Mouse (Mus musculus): ENCODE measurements around the gene Chil1. TPM values are rescaled to one million over a fixed set of nuclear protein-coding genes. Genes with fewer than 3 reads are reported as not detected.

The Chil1 gene
- polyA plus RNA-seq, 1 experiment from 2014 or later: 1.4 TPM

DNA sequence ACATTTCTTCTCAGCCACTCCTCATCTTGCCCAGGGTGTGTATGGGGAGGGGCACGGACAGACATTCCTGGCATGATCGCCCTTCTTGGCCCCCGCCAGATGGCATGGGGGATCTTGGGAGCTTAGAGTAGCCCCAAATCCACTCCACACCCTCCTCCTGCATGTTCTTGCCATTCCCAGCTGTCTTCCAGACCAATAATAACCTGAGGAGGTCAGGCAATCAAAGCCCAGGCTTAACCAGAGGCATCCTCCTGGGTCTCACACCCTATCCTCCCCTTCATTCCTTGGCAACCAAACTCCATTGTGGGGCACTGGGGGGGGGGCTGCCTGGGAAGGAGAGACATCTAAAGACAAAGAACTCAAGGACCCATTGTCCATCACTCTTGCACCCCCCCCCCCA lies 21.6 kb upstream of the Chil1 start:
- Histone ChIP-seq H3K9ac (no peak overlapping the region), H3K9me3 (no peaks in the 10 kb centered on the region), H3K27me3 (no peaks in the 10 kb centered on the region), H3K4me3 (no peak overlapping the region), H3K27ac (replicated peaks) (no peak overlapping the region), H3K36me3 (no peaks in the 10 kb centered on the region), H3K4me2 (no peak overlapping the region), H3K4me1 (replicated peaks) (no peaks in the 10 kb centered on the region)
- ATAC-seq (ENCODE audit: low FRiP score, low read depth): no peak
- WGBS: 89% methylated on average over 3 of the region's 3 CpGs

DNA sequence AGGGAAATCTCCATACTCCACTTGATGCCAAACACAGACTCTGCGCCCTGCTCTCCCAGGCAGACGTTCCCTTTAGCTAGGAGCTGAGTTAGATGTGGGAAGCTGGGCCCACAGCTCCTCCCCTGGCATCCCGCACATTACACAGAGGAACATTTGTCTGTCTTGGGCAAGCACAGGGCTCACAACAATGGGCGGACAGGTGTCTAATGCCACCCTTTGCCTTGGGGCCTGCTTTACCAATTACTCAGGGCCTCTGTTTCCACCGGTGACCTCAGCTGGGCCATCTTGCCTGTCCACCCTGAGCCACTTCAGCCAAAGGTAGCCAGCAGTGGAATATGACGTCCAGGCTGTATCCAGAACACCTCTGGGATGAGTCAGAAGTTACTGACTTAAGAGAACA lies 20.6 kb upstream of the Chil1 start:
- ATAC-seq (ENCODE audit: low FRiP score, low read depth): no peak
- Histone ChIP-seq H3K4me3 (no peak overlapping the region), H3K9ac (no peak overlapping the region), H3K9me3 (no peaks in the 10 kb centered on the region), H3K27me3 (no peaks in the 10 kb centered on the region), H3K4me1 (replicated peaks) (no peaks in the 10 kb centered on the region), H3K36me3 (no peaks in the 10 kb centered on the region), H3K4me2 (no peak overlapping the region), H3K27ac (replicated peaks) (no peak overlapping the region)
- WGBS: 87% methylated on average over 6 of the region's 6 CpGs

- ATAC-seq (ENCODE audit: low FRiP score, low read depth): no peak
- no peak overlapping the region for H3K9ac ChIP-seq
- no peaks in the 10 kb centered on the region for H3K4me1 ChIP-seq (replicated peaks)
- H3K36me3 ChIP-seq: no peaks in the 10 kb centered on the region
- H3K4me2 ChIP-seq: no peak overlapping the region
- no peaks in the 10 kb centered on the region for H3K27me3 ChIP-seq
- WGBS: 86% methylated on average over 6 of the region's 6 CpGs
- H3K9me3 ChIP-seq: no peaks in the 10 kb centered on the region
- H3K4me3 ChIP-seq: no peak overlapping the region
- no peak overlapping the region for H3K27ac ChIP-seq (replicated peaks)
These were observed 19.3 kb upstream of the Chil1 start for GRCm38 (mm10) chr1:134162510-134163225.

DNA sequence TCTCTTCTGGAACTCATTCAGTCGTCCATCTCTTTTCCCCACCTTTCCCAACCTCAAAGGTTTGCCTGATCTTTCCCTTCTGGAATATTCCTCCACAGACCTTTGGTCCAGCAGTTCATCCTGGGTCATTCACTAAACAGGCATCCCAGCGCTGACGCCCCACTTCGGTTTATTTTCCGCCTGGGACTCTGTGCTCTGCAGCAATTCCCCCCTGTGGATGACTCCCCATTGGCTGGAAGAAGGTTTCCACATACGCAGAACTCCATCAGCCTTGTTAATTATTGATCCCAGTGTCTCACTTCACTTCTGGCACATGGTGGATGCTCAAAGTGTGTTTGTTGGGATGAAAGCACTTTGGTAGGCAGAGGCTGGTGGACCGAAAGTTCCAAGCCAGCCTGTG lies 18.5 kb upstream of the Chil1 start:
- ATAC-seq (ENCODE audit: low FRiP score, low read depth): no peak
- Histone ChIP-seq H3K27me3 (no peaks in the 10 kb centered on the region), H3K36me3 (no peaks in the 10 kb centered on the region), H3K4me2 (no peak overlapping the region), H3K4me3 (no peak overlapping the region), H3K27ac (replicated peaks) (no peak overlapping the region), H3K9me3 (no peaks in the 10 kb centered on the region), H3K9ac (no peak overlapping the region), H3K4me1 (replicated peaks) (no peaks in the 10 kb centered on the region)
- 90% methylated on average over 7 of the region's 7 CpGs for WGBS

DNA sequence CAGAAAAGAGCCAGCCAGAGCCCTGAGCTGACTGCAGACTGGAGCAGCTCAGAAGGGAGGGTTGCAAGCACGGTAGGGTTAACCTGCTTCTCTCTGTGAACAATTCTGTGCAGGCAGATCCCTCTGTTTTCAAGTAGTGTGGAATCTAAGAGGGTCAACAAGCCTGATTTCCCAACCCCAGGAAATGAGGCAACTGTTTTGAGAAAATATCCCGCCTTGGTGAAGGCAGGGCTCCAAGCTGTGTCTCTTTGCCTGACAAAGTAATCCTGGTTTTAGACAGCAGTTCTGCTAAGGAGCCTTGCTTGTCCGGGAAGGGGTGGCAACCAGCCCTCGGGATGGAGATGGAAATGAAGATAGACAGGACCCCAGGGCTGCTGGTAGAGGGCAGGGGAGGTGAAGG lies 17.5 kb upstream of the Chil1 start:
- Histone ChIP-seq H3K36me3 (no peaks in the 10 kb centered on the region), H3K4me2 (no peak overlapping the region), H3K9me3 (no peaks in the 10 kb centered on the region), H3K4me1 (replicated peaks) (no peaks in the 10 kb centered on the region), H3K9ac (no peak overlapping the region), H3K27ac (replicated peaks) (no peak overlapping the region), H3K4me3 (no peak overlapping the region), H3K27me3 (no peaks in the 10 kb centered on the region)
- WGBS: 76% methylated on average over 4 of the region's 4 CpGs
- no peak for ATAC-seq (ENCODE audit: low FRiP score, low read depth)

- H3K4me2 ChIP-seq: no peak overlapping the region
- H3K27ac ChIP-seq (replicated peaks): no peak overlapping the region
- WGBS: 93% methylated on average over 3 of the region's 3 CpGs
- H3K4me3 ChIP-seq: no peak overlapping the region
- H3K9ac ChIP-seq: no peak overlapping the region
- no peaks in the 10 kb centered on the region for H3K36me3 ChIP-seq
- H3K9me3 ChIP-seq: no peaks in the 10 kb centered on the region
- no peak for ATAC-seq (ENCODE audit: low FRiP score, low read depth)
- no peaks in the 10 kb centered on the region for H3K4me1 ChIP-seq (replicated peaks)
- no peaks in the 10 kb centered on the region for H3K27me3 ChIP-seq
These were observed 15.4 kb upstream of the Chil1 start for GRCm38 (mm10) chr1:134166547-134166946.

DNA sequence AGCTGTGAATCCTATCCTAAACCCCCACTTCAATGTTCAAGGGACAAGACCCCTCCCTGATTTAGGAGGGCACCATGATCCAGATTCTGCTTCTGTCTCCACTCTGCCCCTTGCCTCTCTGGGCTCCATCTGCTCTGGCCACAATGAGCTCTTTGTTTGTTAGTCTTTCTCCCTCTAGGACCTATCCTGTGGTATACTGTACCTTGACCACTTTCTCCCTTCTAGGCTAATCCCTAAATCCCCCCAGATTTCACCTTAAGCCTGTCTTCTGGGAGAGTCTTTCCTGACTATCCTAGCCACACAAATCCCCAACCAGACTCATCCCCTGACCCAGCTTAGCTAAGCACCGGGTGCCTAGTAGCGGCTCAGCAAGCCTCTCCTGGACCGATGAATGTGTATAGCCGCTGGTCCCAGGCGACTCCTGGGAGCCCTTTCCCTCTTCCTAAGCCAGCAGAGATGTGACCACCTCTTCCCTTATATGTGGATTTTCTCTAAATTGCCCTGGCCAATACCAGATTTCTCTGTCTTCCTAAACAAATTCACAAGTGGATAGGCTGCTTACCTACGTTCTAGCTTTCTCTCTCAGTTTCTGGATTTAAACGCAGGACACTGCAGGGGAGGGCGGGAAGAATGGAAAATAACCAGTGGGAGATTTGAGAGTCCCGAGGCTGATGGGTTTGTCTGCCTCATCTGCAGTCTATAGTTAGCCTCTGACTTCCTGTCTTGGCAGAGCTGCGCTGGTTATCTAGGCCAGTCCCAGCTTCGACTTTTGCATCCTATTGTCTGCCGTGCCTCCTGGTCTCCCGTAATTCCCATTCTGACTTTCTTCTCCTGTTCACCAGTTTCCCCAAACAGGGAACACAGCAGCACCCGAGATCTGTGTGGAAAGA lies 14.3 kb upstream of the Chil1 start:
- no peaks in the 10 kb centered on the region for H3K4me1 ChIP-seq (replicated peaks)
- H3K27me3 ChIP-seq: no peaks in the 10 kb centered on the region
- no peak overlapping the region for H3K9ac ChIP-seq
- ATAC-seq (ENCODE audit: low FRiP score, low read depth): no peak
- no peaks in the 10 kb centered on the region for H3K9me3 ChIP-seq
- no peaks in the 10 kb centered on the region for H3K36me3 ChIP-seq
- H3K4me3 ChIP-seq: no peak overlapping the region
- no peak overlapping the region for H3K27ac ChIP-seq (replicated peaks)
- H3K4me2 ChIP-seq: no peak overlapping the region
- WGBS: 57% methylated on average over 14 of the region's 14 CpGs

DNA sequence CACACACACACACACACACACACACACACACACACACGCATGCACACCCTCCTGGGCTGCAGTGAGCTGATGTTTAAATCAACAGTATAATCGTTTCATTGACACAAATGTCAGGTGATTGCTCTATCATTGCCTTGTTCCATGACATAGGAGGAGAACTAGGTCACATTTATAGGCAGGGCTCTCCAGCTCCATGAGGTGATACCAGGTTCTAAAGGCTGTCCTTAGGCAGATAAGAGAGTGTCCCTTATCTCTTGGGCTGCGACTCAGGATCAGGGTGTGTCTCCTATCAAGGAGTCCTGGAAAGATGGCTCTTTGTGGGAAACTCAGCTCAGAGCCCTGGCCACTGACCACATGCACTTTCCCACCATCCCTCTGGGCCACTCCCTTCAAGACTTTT lies 13.4 kb upstream of the Chil1 start:
- H3K9ac ChIP-seq: no peak overlapping the region
- 96% methylated on average over 3 of the region's 3 CpGs for WGBS
- ATAC-seq (ENCODE audit: low FRiP score, low read depth): no peak

GRCm38 (mm10) chr1:134168985-134169697 lies 12.8 kb upstream of the Chil1 start:
- Histone ChIP-seq H3K27me3 (no peaks in the 10 kb centered on the region), H3K36me3 (no peaks in the 10 kb centered on the region), H3K4me2 (no peak overlapping the region), H3K9me3 (no peaks in the 10 kb centered on the region), H3K27ac (replicated peaks) (no peak overlapping the region), H3K4me3 (no peak overlapping the region), H3K9ac (no peak overlapping the region), H3K4me1 (replicated peaks) (no peaks in the 10 kb centered on the region)
- WGBS: 93% methylated on average over 8 of the region's 8 CpGs
- ATAC-seq (ENCODE audit: low FRiP score, low read depth): no peak

More for the DNA sequence above, 13.4 kb upstream of the Chil1 start:
- Histone ChIP-seq H3K27me3 (no peaks in the 10 kb centered on the region), H3K9me3 (no peaks in the 10 kb centered on the region), H3K4me2 (no peak overlapping the region), H3K36me3 (no peaks in the 10 kb centered on the region), H3K4me1 (replicated peaks) (no peaks in the 10 kb centered on the region), H3K4me3 (no peak overlapping the region), H3K27ac (replicated peaks) (no peak overlapping the region)

- Histone ChIP-seq H3K9ac (no peak overlapping the region), H3K27me3 (no peaks in the 10 kb centered on the region), H3K9me3 (no peaks in the 10 kb centered on the region), H3K4me2 (no peak overlapping the region), H3K4me3 (no peak overlapping the region), H3K4me1 (replicated peaks) (no peaks in the 10 kb centered on the region), H3K36me3 (no peaks in the 10 kb centered on the region), H3K27ac (replicated peaks) (no peak overlapping the region)
- ATAC-seq (ENCODE audit: low FRiP score, low read depth): no peak
- WGBS: 59% methylated on average over 7 of the region's 7 CpGs
These were observed 8.9 kb upstream of the Chil1 start for GRCm38 (mm10) chr1:134173081-134173480.

DNA sequence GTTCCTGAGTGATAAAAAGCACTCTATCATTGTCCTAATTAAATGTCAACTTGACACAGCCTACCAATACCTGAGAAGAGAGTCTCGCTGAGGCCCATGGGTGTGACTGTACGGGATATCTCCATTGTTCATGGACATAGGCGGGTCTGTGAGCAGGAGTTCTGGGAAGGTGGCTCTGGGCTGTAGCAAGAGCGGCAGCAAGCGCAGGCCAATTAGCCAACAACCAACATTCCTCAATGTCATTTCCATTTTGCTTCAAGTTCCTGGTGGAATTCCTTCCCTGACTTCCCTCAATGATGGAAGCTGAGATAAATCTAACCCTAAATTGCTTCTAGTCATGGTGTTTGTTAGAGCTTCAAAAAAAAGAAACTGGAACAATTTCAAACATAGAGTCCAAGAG lies 4.0 kb upstream of the Chil1 start:
- H3K9me3 ChIP-seq: no peaks in the 10 kb centered on the region
- no peak overlapping the region for H3K4me3 ChIP-seq
- H3K27ac ChIP-seq (replicated peaks): no peak overlapping the region
- no peak overlapping the region for H3K4me2 ChIP-seq
- no peak for ATAC-seq (ENCODE audit: low FRiP score, low read depth)
- no peaks in the 10 kb centered on the region for H3K36me3 ChIP-seq
- no peak overlapping the region for H3K9ac ChIP-seq
- H3K27me3 ChIP-seq: no peaks in the 10 kb centered on the region
- 91% methylated on average over 5 of the region's 5 CpGs for WGBS
- 0 out of 2 replicates have a peak, but pooled peaks cover 10% of the 10 kb centered on the region for H3K4me1 ChIP-seq (replicated peaks)

DNA sequence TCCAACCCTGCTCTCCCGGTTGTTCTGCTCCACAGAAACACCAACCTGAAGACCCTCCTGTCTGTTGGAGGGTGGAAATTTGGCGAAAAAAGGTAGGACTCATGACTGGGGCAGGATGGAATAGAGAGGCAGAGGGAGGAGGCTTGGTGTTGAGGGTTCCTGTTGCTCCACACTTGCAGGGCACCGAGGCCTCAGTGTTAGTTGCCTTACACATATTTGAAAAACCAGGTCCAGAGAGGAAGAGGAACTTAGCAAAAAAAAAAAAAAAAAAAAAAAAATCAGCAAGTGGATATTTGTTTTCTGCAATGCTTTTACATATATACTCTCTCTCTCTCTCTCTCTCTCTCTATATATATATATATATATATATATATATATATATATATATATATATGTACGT lies 2.1 kb downstream of the Chil1 start:
- WGBS: 91% methylated on average over 4 of the region's 4 CpGs
- H3K27ac ChIP-seq (replicated peaks): no peak overlapping the region
- no peak overlapping the region for H3K4me3 ChIP-seq

More for the DNA sequence above, 2.1 kb downstream of the Chil1 start:
- H3K4me2 ChIP-seq: no peak overlapping the region
- no peak overlapping the region for H3K9ac ChIP-seq
- H3K36me3 ChIP-seq: no peaks in the 10 kb centered on the region
- H3K27me3 ChIP-seq: no peaks in the 10 kb centered on the region
- no peak for ATAC-seq (ENCODE audit: low FRiP score, low read depth)
- no peaks in the 10 kb centered on the region for H3K9me3 ChIP-seq
- H3K4me1 ChIP-seq (replicated peaks): peaks cover 23% of the 10 kb centered on the region

Measured in hindbrain, embryonic 15.5 days (tissue).